Mouse (Mus musculus): Measurements from ENCODE around the gene Nlrp3. TPM values are rescaled to one million over a fixed set of nuclear protein-coding genes. Genes with fewer than 3 reads are reported as not detected.

Nlrp3 gene
- polyA plus RNA-seq, 1 experiment from 2014 or later, result 0.14 TPM

- Histone ChIP-seq H3K27me3 (no peaks in the 10 kb centered on the region), H3K4me1 (no peaks in the 10 kb centered on the region), H3K9ac (no peak overlapping the region), H3K4me2 (no peak overlapping the region), H3K36me3 (no peaks in the 10 kb centered on the region), H3K4me3 (no peak overlapping the region), H3K27ac (no peak overlapping the region), H3K9me3 (no peaks in the 10 kb centered on the region)
- WGBS, result 28% methylated on average over 6 of the region's 6 CpGs
- no peak for ATAC-seq (ENCODE audit: insufficient number of reproducible peaks, low FRiP score, low TSS enrichment, low read depth)
Observed at GRCm38 (mm10) chr11:59584539-59584938, 43.2 kb downstream of the Nlrp3 start.

- WGBS, result 89% methylated on average over 8 of the region's 8 CpGs
- no peak for ATAC-seq (ENCODE audit: insufficient number of reproducible peaks, low FRiP score, low TSS enrichment, low read depth)
- Histone ChIP-seq H3K4me1 (no peaks in the 10 kb centered on the region), H3K4me2 (no peak overlapping the region), H3K27me3 (no peaks in the 10 kb centered on the region), H3K4me3 (no peak overlapping the region), H3K9me3 (no peaks in the 10 kb centered on the region), H3K9ac (no peak overlapping the region), H3K36me3 (no peaks in the 10 kb centered on the region), H3K27ac (no peak overlapping the region)
Observed at GRCm38 (mm10) chr11:59589496-59589895, 48.1 kb downstream of the Nlrp3 start.

GRCm38 (mm10) chr11:59593189-59593588 is 51.8 kb downstream of the Nlrp3 start, which contains the start of gene Olfr223:
TSS of gene Olfr223 (minus strand) at chr11:59593289.
- Histone ChIP-seq H3K27ac (no peak within 1 kb of the TSS), H3K9me3 (no peaks in the 10 kb centered on the region), H3K4me3 (no peak within 1 kb of the TSS), H3K4me1 (no peaks in the 10 kb centered on the region), H3K4me2 (no peak within 1 kb of the TSS), H3K27me3 (no peaks in the 10 kb centered on the region), H3K36me3 (no peaks in the 10 kb centered on the region), H3K9ac (no peak within 1 kb of the TSS)
- WGBS, result 84% methylated on average over 6 of the region's 6 CpGs
- ATAC-seq (ENCODE audit: insufficient number of reproducible peaks, low FRiP score, low TSS enrichment, low read depth), result no peak

- Histone ChIP-seq H3K9me3 (no peaks in the 10 kb centered on the region), H3K27me3 (no peaks in the 10 kb centered on the region), H3K9ac (no peak overlapping the region), H3K4me3 (no peak overlapping the region), H3K36me3 (no peaks in the 10 kb centered on the region), H3K4me2 (no peak overlapping the region), H3K27ac (no peak overlapping the region), H3K4me1 (no peaks in the 10 kb centered on the region)
- ATAC-seq (ENCODE audit: insufficient number of reproducible peaks, low FRiP score, low TSS enrichment, low read depth), result no peak
- WGBS, result 48% methylated on average over 4 of the region's 4 CpGs
Observed at GRCm38 (mm10) chr11:59596091-59596490, 54.7 kb downstream of the Nlrp3 start.

- Histone ChIP-seq H3K9ac (no peak overlapping the region), H3K27me3 (no peaks in the 10 kb centered on the region), H3K36me3 (no peaks in the 10 kb centered on the region), H3K4me2 (no peak overlapping the region), H3K4me3 (no peak overlapping the region), H3K9me3 (no peaks in the 10 kb centered on the region), H3K4me1 (no peaks in the 10 kb centered on the region), H3K27ac (no peak overlapping the region)
- 84% methylated on average over 8 of the region's 8 CpGs for WGBS
- ATAC-seq (ENCODE audit: insufficient number of reproducible peaks, low FRiP score, low TSS enrichment, low read depth), result no peak
Observed at GRCm38 (mm10) chr11:59596950-59597349, 55.6 kb downstream of the Nlrp3 start.

GRCm38 (mm10) chr11:59599211-59599610 is 57.8 kb downstream of the Nlrp3 start:
- no peak overlapping the region for H3K9ac ChIP-seq
- H3K36me3 ChIP-seq, result no peaks in the 10 kb centered on the region
- H3K27ac ChIP-seq, result no peak overlapping the region
- ATAC-seq (ENCODE audit: insufficient number of reproducible peaks, low FRiP score, low TSS enrichment, low read depth), result no peak
- H3K4me2 ChIP-seq, result no peak overlapping the region
- no peaks in the 10 kb centered on the region for H3K4me1 ChIP-seq
- no peaks in the 10 kb centered on the region for H3K27me3 ChIP-seq
- no peaks in the 10 kb centered on the region for H3K9me3 ChIP-seq
- WGBS, result 55% methylated on average over 7 of the region's 7 CpGs
- no peak overlapping the region for H3K4me3 ChIP-seq

- H3K4me3 ChIP-seq, result no peak overlapping the region
- no peaks in the 10 kb centered on the region for H3K27me3 ChIP-seq
- 78% methylated on average over 3 of the region's 3 CpGs for WGBS
- H3K9me3 ChIP-seq, result no peaks in the 10 kb centered on the region
- H3K27ac ChIP-seq, result no peak overlapping the region
- H3K4me1 ChIP-seq, result no peaks in the 10 kb centered on the region
- no peak for ATAC-seq (ENCODE audit: insufficient number of reproducible peaks, low FRiP score, low TSS enrichment, low read depth)
- no peak overlapping the region for H3K9ac ChIP-seq
- no peak overlapping the region for H3K4me2 ChIP-seq
- H3K36me3 ChIP-seq, result no peaks in the 10 kb centered on the region
Observed at GRCm38 (mm10) chr11:59600872-59601271, 59.5 kb downstream of the Nlrp3 start.

GRCm38 (mm10) chr11:59602287-59602686 is 60.9 kb downstream of the Nlrp3 start:
- Histone ChIP-seq H3K27ac (no peak overlapping the region), H3K4me3 (no peak overlapping the region), H3K4me1 (no peaks in the 10 kb centered on the region), H3K9ac (no peak overlapping the region), H3K4me2 (no peak overlapping the region), H3K36me3 (no peaks in the 10 kb centered on the region), H3K27me3 (no peaks in the 10 kb centered on the region), H3K9me3 (no peaks in the 10 kb centered on the region)
- WGBS, result 57% methylated on average over 1 of the region's 1 CpGs
- ATAC-seq (ENCODE audit: insufficient number of reproducible peaks, low FRiP score, low TSS enrichment, low read depth), result no peak

GRCm38 (mm10) chr11:59611646-59612045 is 70.3 kb downstream of the Nlrp3 start:
- no peak overlapping the region for H3K4me2 ChIP-seq
- no peaks in the 10 kb centered on the region for H3K4me1 ChIP-seq
- no peak overlapping the region for H3K27ac ChIP-seq
- H3K9me3 ChIP-seq, result no peaks in the 10 kb centered on the region
- no peaks in the 10 kb centered on the region for H3K36me3 ChIP-seq
- H3K9ac ChIP-seq, result no peak overlapping the region
- H3K27me3 ChIP-seq, result no peaks in the 10 kb centered on the region
- WGBS, result 85% methylated on average over 5 of the region's 5 CpGs
- no peak overlapping the region for H3K4me3 ChIP-seq
- ATAC-seq (ENCODE audit: insufficient number of reproducible peaks, low FRiP score, low TSS enrichment, low read depth), result no peak

GRCm38 (mm10) chr11:59614120-59614519 is 72.8 kb downstream of the Nlrp3 start:
- Histone ChIP-seq H3K27ac (no peak overlapping the region), H3K9me3 (no peaks in the 10 kb centered on the region), H3K36me3 (no peaks in the 10 kb centered on the region), H3K4me2 (no peak overlapping the region), H3K27me3 (no peaks in the 10 kb centered on the region), H3K4me1 (no peaks in the 10 kb centered on the region), H3K4me3 (no peak overlapping the region), H3K9ac (no peak overlapping the region)
- no peak for ATAC-seq (ENCODE audit: insufficient number of reproducible peaks, low FRiP score, low TSS enrichment, low read depth)
- 35% methylated on average over 4 of the region's 4 CpGs for WGBS

Other genes with a start within 250 kb of the Nlrp3 start
- gene Wnt9a, start 234.6 kb upstream of the Nlrp3 start, polyA plus RNA-seq (2015; fragmentation: Nextera tagmentation; extraction: Ambion mirVana), result 12.1 and 14.0 TPM in 2 replicates
- 0.12 TPM in 1 of 2 replicates, not detected in the other for gene Prss38, start 165.9 kb upstream of the Nlrp3 start, polyA plus RNA-seq (2015; fragmentation: Nextera tagmentation; extraction: Ambion mirVana)
- 11.2 and 11.7 TPM in 2 replicates for gene Jmjd4, start 91.5 kb upstream of the Nlrp3 start, polyA plus RNA-seq (2015; fragmentation: Nextera tagmentation; extraction: Ambion mirVana)
- gene Snap47, start 90.4 kb upstream of the Nlrp3 start, polyA plus RNA-seq (2015; fragmentation: Nextera tagmentation; extraction: Ambion mirVana), result 116 and 118 TPM in 2 replicates
- 9.3 and 9.8 TPM in 2 replicates for gene Zfp867, start 69.1 kb upstream of the Nlrp3 start, polyA plus RNA-seq (2015; fragmentation: Nextera tagmentation; extraction: Ambion mirVana)
- gene Zkscan17, start 14.8 kb upstream of the Nlrp3 start, polyA plus RNA-seq (2015; fragmentation: Nextera tagmentation; extraction: Ambion mirVana), result 18.1 and 20.3 TPM in 2 replicates
- gene Olfr222, start 34.7 kb downstream of the Nlrp3 start, polyA plus RNA-seq (2015; fragmentation: Nextera tagmentation; extraction: Ambion mirVana), result not detected in 2 replicates
- gene Olfr223, start 51.7 kb downstream of the Nlrp3 start, polyA plus RNA-seq (2015; fragmentation: Nextera tagmentation; extraction: Ambion mirVana), result not detected in 2 replicates
- gene Mprip, start 119.7 kb downstream of the Nlrp3 start, polyA plus RNA-seq (2015; fragmentation: Nextera tagmentation; extraction: Ambion mirVana), result 55.4 and 56.7 TPM in 2 replicates
- gene Pld6, start 246.1 kb downstream of the Nlrp3 start, polyA plus RNA-seq (2015; fragmentation: Nextera tagmentation; extraction: Ambion mirVana), result 2.0 TPM in 2 replicates

Measured in limb, embryonic 15.5 days (tissue).